Mouse (Mus musculus) bone marrow macrophage, adult 2 months (primary cell): ENCODE results near the gene Gp5. TPM values are rescaled to one million over a fixed set of nuclear protein-coding genes. Genes with fewer than 3 reads are reported as not detected.

Experiments used
- H3K27ac ChIP-seq: 2 replicates; pipeline ENCODE4 v1.5.1; 2012; ENCODE audit warnings: low read depth, low read length; ENCODE audit not compliant: insufficient read depth
- H3K4me1 ChIP-seq: 2 replicates; pipeline ENCODE4 v1.6.1; 2012; ENCODE audit warnings: low read length; ENCODE audit not compliant: control insufficient read depth, insufficient read depth
- H3K4me3 ChIP-seq: 2 replicates; pipeline ENCODE4 v1.5.1; 2012; ENCODE audit warnings: mild to moderate bottlenecking, low read length, moderate library complexity; ENCODE audit not compliant: insufficient read depth
- CTCF ChIP-seq: IDR thresholded peaks from 2 replicates; pipeline ENCODE4 v1.5.1; 2012; ENCODE audit warnings: low read depth, mild to moderate bottlenecking, low read length, moderate library complexity
- POLR2A ChIP-seq: IDR thresholded peaks from 2 replicates; pipeline ENCODE4 v1.6.1; 2012; ENCODE audit warnings: mild to moderate bottlenecking, low read depth, low read length, borderline replicate concordance
- polyA plus RNA-seq: library from polyadenylated mRNA; stranded (reverse); fragments of >200 nt; gene quantifications from 2 replicates; pipeline ENCODE4 v1.2.4, GENCODE M21; 2012; ENCODE audit not compliant: missing spikeins, insufficient read depth, insufficient read length

Gene Gp5
- polyA plus RNA-seq, 1 experiment, result not detected

GRCm38 (mm10) chr16:30282844-30283495 is 27.6 kb downstream of the Gp5 start, which contains the start of gene Lrrc15:
Gene Lrrc15 (minus strand): TSS chr16:30283256.
- Histone ChIP-seq H3K4me1 (no peaks in the 10 kb centered on the region), H3K27ac (no peak within 1 kb of the TSS), H3K4me3 (no peak within 1 kb of the TSS)
- TF ChIP-seq CTCF, result no peak

DNA sequence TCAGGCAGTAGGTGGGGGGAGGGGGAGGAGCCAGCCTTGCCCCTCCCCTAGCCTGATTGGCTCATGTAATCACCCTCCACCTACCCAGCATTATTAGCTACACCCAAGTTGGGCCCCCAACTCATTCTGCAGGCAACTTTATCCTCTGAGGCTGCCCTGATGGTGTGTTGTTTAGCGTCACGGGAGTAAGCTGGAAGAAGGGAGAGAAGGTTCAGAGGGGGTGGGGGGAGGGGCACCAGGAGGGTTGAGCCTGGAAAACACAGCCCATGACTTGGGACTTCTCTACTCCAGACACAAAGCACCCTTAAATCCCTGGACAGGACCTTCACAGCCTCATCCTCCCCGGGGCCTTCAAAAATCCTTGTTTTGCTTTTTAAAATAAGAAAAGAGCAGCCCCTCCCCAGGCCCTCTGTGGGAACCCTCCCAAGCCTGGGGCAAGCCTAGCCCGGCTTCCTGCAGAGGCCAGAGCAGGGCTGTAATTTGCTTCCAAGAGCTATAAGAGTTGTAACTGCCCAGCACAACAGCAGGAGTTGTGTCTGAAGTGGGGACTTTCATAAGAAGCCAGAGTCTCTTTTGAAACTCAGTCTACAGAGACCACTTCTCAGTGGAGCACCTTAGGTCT is 29.8 kb downstream of the Gp5 start:
- TF ChIP-seq CTCF, result no peak
- no peak for TF ChIP-seq POLR2A
- peaks cover 4% of the 10 kb centered on the region; the same call in 1 of the 2 replicates for H3K4me1 ChIP-seq
- no peak overlapping the region for H3K4me3 ChIP-seq
- no peak overlapping the region for H3K27ac ChIP-seq

GRCm38 (mm10) chr16:30278406-30278805 is 32.2 kb downstream of the Gp5 start:
- no peak overlapping the region for H3K4me3 ChIP-seq
- TF ChIP-seq CTCF (no peak), POLR2A (no peak)
- H3K27ac ChIP-seq, result no peak overlapping the region
- H3K4me1 ChIP-seq, result peaks cover 9% of the 10 kb centered on the region

- peaks cover 9% of the 10 kb centered on the region for H3K4me1 ChIP-seq
- TF ChIP-seq CTCF (no peak), POLR2A (no peak)
- H3K4me3 ChIP-seq, result no peak overlapping the region
- no peak overlapping the region for H3K27ac ChIP-seq
These were observed 34.8 kb downstream of the Gp5 start for GRCm38 (mm10) chr16:30275558-30276340.

DNA sequence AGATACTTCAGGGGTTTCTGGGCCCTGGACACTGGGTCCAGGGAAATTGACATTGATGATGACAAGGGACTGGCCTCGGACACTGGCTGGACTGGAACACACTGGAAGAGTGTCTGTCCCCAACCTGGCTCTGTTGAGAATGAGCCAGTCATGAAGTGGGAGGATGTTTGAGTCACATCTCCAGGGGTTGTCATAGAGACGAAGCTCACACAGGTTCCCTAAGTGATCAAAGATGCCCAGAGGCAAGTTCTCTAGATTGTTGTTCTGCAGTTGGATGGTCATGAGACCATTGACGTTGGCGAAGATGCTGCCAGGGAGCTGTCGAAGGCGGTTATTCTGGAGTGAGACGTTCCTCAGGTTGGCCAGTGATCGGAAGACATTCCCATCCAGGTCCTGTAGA is 37.5 kb downstream of the Gp5 start:
- no peak overlapping the region for H3K4me3 ChIP-seq
- H3K27ac ChIP-seq, result no peak overlapping the region
- peaks cover 9% of the 10 kb centered on the region for H3K4me1 ChIP-seq
- TF ChIP-seq CTCF, result no peak
- no peak for TF ChIP-seq POLR2A

DNA sequence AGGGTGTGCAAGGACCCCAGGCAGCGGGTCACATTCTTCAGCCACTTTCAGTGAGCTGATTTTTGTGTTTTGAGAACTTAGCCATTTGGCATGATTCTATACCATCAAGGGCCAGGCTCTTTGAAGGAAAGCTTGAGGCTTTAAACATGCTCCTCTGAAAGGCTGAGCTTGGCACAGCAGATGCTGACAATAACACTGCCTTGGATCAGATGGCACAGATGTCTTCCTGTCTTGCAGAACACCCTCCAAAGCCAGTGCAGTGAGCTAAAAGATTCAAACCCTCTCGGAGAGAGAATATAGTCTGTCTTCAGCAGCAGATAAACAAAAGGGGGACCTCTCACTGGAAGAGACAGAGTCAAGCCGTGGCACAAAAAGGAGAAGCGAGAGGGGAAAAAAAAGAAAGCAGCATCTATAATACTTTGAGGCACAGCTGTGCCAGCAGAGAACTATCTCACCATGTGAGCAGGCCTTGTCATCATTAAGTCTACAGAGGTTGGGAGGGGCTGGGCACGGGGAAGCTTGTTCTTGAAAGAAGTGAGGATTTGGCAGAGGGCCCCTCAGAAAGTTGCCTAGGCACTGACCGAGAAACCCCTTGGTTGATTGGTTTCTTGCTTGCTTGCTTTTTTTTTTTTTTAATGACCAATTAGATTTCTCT is 38.5 kb downstream of the Gp5 start:
- TF ChIP-seq CTCF (no peak), POLR2A (no peak)
- Histone ChIP-seq H3K4me1 (peaks cover 9% of the 10 kb centered on the region), H3K4me3 (no peak overlapping the region), H3K27ac (no peak overlapping the region)

- Histone ChIP-seq H3K4me1 (peaks cover 7% of the 10 kb centered on the region), H3K4me3 (no peak overlapping the region), H3K27ac (no peak overlapping the region)
- TF ChIP-seq POLR2A (no peak), CTCF (no peak)
These were observed 39.3 kb downstream of the Gp5 start for GRCm38 (mm10) chr16:30271223-30271761.

- Histone ChIP-seq H3K4me1 (no peaks in the 10 kb centered on the region), H3K27ac (no peak within 1 kb of the TSS), H3K4me3 (no peak within 1 kb of the TSS)
- TF ChIP-seq CTCF, result no peak
- no peak for TF ChIP-seq POLR2A
These were observed 43.2 kb downstream of the Gp5 start, which contains the start of gene Cpn2 for GRCm38 (mm10) chr16:30267359-30267758. Gene Cpn2 (minus strand): TSS chr16:30267499.

- Histone ChIP-seq H3K27ac (no peak overlapping the region), H3K4me3 (no peak overlapping the region), H3K4me1 (peaks cover 2% of the 10 kb centered on the region)
- TF ChIP-seq CTCF (no peak), POLR2A (no peak)
These were observed 44.0 kb downstream of the Gp5 start for GRCm38 (mm10) chr16:30266561-30266960.

- Histone ChIP-seq H3K27ac (no peak overlapping the region), H3K4me3 (no peak overlapping the region), H3K4me1 (peaks cover 2% of the 10 kb centered on the region)
- TF ChIP-seq CTCF (no peak), POLR2A (no peak)
These were observed 45.0 kb downstream of the Gp5 start for GRCm38 (mm10) chr16:30265611-30266010.
